Mouse (Mus musculus): ENCODE measurements around the gene Gstp3. TPM values are rescaled to one million over a fixed set of nuclear protein-coding genes. Genes with fewer than 3 reads are reported as not detected.

Gstp3 gene
- polyA plus RNA-seq, 1 experiment from 2014 or later, result not detected

DNA sequence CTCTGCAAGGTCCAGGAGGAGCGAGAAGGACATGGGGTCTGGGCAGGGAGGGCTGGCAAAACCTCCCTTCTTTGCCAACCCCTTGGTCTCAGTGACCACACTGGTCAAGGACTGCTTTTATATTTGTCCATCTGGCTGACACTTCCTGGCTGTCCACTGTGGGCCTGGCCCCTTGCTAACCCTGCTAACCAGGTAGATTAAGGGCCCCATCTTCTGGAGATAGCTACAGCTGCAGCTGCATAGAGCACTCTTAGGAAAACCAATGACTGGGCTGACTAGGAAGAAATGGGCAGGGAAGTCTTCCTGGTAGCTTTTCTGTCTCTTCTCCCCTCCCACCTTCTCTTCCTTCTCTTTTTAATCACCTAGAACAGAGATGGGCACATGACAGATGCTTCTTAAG lies 25.6 kb upstream of the Gstp3 start:
- Histone ChIP-seq H3K4me1 (ENCODE audit: control insufficient read depth, insufficient read depth, low read length) (no peaks in the 10 kb centered on the region), H3K27me3 (ENCODE audit: control insufficient read depth, insufficient read depth, low read length) (no peaks in the 10 kb centered on the region), H3K9ac (replicated peaks; ENCODE audit: low read length) (no peak overlapping the region), H3K9me3 (ENCODE audit: control insufficient read depth, low read length) (no peaks in the 10 kb centered on the region), H3K4me2 (ENCODE audit: low read length) (no peak overlapping the region), H3K36me3 (ENCODE audit: control insufficient read depth, insufficient read depth, low read length) (no peaks in the 10 kb centered on the region), H3K27ac (replicated peaks; ENCODE audit: low read depth, low read length) (no peak overlapping the region), H3K4me3 (replicated peaks; ENCODE audit: low read depth, low read length) (no peak overlapping the region)
- no peak for DNase-seq
- ATAC-seq (ENCODE audit: low FRiP score, low TSS enrichment), result no peak
- 94% methylated on average over 1 of the region's 1 CpGs for WGBS

DNA sequence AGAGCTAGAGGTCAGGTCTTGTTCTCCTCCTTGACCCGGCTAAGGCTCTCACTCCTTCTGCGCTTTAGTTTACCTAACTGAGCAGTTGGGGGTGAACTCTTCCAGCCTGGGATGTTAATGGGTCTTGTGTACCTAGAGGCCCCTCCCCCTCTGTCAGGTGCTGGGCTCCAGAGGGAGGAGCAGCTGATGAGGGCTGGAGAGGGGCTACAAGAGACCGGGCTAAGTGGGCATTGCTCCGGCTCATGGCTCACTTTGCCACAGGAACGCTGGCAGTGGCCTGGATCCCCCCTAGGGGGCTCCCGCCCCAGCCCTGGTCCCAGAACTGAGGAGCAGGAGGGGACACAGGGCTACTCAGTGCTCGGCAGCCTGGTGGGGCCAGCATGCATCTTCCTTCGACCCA lies 24.5 kb upstream of the Gstp3 start:
- Histone ChIP-seq H3K4me3 (replicated peaks; ENCODE audit: low read depth, low read length) (no peak overlapping the region), H3K4me1 (ENCODE audit: control insufficient read depth, insufficient read depth, low read length) (no peaks in the 10 kb centered on the region), H3K27ac (replicated peaks; ENCODE audit: low read depth, low read length) (no peak overlapping the region), H3K36me3 (ENCODE audit: control insufficient read depth, insufficient read depth, low read length) (no peaks in the 10 kb centered on the region), H3K4me2 (ENCODE audit: low read length) (no peak overlapping the region), H3K9me3 (ENCODE audit: control insufficient read depth, low read length) (no peaks in the 10 kb centered on the region), H3K9ac (replicated peaks; ENCODE audit: low read length) (no peak overlapping the region), H3K27me3 (ENCODE audit: control insufficient read depth, insufficient read depth, low read length) (no peaks in the 10 kb centered on the region)
- ATAC-seq (ENCODE audit: low FRiP score, low TSS enrichment) (no peak), DNase-seq (no peak)
- whole genome bisulfite sequencing, result 26% methylated on average over 8 of the region's 8 CpGs

DNA sequence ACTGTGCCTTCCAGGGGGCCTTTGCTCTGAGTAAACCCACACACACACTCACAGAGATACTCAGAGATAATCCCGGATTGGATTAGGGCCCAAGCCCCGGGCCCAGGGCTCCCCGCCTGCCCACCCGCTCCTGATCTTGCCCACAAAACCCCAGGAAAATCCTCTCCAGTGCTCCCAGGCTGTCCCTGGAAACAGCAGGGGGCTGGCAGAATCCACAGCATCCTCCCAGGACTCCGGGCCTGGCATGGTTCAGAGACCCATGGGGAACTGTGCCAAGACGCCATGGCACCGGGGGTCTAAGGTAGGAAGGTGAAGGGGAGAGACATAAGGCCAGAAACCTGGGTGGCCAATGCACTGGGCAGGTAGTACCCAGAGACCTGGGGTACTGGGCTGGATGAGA lies 23.9 kb upstream of the Gstp3 start:
- 73% methylated on average over 7 of the region's 7 CpGs for WGBS
- H3K4me1 ChIP-seq (ENCODE audit: control insufficient read depth, insufficient read depth, low read length), result no peaks in the 10 kb centered on the region
- H3K27me3 ChIP-seq (ENCODE audit: control insufficient read depth, insufficient read depth, low read length), result no peaks in the 10 kb centered on the region
- ATAC-seq (ENCODE audit: low FRiP score, low TSS enrichment) (no peak), DNase-seq (no peak)
- H3K27ac ChIP-seq (replicated peaks; ENCODE audit: low read depth, low read length), result no peak overlapping the region
- H3K9me3 ChIP-seq (ENCODE audit: control insufficient read depth, low read length), result no peaks in the 10 kb centered on the region
- H3K9ac ChIP-seq (replicated peaks; ENCODE audit: low read length), result no peak overlapping the region
- H3K4me2 ChIP-seq (ENCODE audit: low read length), result no peak overlapping the region
- no peak overlapping the region for H3K4me3 ChIP-seq (replicated peaks; ENCODE audit: low read depth, low read length)
- H3K36me3 ChIP-seq (ENCODE audit: control insufficient read depth, insufficient read depth, low read length), result no peaks in the 10 kb centered on the region

DNA sequence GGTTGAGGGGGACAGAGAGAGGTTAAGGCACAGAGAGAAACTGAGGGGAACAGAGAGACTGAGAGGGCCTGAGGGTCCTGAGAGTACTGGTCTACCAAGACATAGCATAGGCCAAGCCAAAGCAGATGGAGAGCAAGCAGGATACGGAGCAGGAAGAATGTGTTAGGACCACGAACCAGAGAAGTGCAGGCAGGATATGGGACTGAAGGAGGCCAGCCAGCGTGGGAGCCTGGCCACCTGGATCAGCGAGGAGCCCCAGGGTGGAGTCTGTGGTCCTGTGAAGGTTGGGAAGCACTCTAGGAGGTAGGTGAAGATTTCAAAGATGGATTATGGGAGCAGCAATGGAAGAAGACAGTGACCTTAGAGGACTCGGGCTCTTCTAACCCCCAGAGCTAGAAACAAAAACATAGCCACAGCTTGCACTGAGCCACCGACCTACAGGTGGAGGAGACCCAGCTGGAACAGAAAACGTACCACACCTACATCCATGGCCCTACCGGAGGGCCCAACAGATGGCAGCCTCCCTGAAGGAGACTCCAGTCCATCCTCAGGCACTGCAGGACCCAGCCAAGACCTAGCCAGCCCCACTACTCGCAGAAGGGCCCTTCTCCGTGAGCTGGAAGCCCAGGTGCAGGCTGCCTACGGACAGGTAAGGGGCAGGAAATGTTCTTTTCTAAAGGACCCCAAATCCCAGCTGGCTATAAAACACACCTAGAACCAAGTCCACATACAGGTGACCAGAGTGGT lies 23.0 kb upstream of the Gstp3 start:
- DNase-seq (no peak), ATAC-seq (ENCODE audit: low FRiP score, low TSS enrichment) (no peak)
- Histone ChIP-seq H3K27me3 (ENCODE audit: control insufficient read depth, insufficient read depth, low read length) (no peaks in the 10 kb centered on the region), H3K27ac (replicated peaks; ENCODE audit: low read depth, low read length) (no peak overlapping the region), H3K4me3 (replicated peaks; ENCODE audit: low read depth, low read length) (no peak overlapping the region), H3K4me1 (ENCODE audit: control insufficient read depth, insufficient read depth, low read length) (no peaks in the 10 kb centered on the region), H3K9me3 (ENCODE audit: control insufficient read depth, low read length) (no peaks in the 10 kb centered on the region), H3K9ac (replicated peaks; ENCODE audit: low read length) (no peak overlapping the region), H3K4me2 (ENCODE audit: low read length) (no peak overlapping the region), H3K36me3 (ENCODE audit: control insufficient read depth, insufficient read depth, low read length) (no peaks in the 10 kb centered on the region)
- WGBS, result 85% methylated on average over 11 of the region's 11 CpGs

DNA sequence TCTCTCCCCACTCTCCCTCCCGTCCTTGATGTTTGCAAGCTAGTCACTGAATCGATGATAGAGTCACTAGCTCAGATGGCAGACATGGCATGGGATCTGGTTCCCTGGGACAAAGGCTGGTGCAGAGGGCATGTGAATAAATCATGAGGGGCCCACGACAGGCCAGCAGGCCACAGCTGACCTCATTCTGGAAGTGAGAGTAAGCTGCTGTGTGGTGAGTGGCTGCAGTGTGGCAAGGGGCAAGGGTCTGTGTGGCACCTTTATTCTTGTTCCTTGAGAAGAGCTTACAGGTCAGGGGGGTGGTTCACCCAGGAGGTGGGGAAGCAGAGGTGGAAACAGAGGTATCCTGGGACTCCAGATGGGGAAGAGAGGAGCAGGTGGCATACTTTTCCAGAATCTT lies 22.0 kb upstream of the Gstp3 start, which contains the start of gene Cabp2:
Cabp2 (plus strand) TSS at position 185 of the 400 bp plus-strand sequence.
- Histone ChIP-seq H3K4me1 (ENCODE audit: control insufficient read depth, insufficient read depth, low read length) (no peaks in the 10 kb centered on the region), H3K27ac (replicated peaks; ENCODE audit: low read depth, low read length) (no peak within 1 kb of the TSS), H3K4me2 (ENCODE audit: low read length) (no peak within 1 kb of the TSS), H3K9ac (replicated peaks; ENCODE audit: low read length) (no peak within 1 kb of the TSS), H3K4me3 (replicated peaks; ENCODE audit: low read depth, low read length) (no peak within 1 kb of the TSS), H3K9me3 (ENCODE audit: control insufficient read depth, low read length) (no peaks in the 10 kb centered on the region), H3K36me3 (ENCODE audit: control insufficient read depth, insufficient read depth, low read length) (no peaks in the 10 kb centered on the region), H3K27me3 (ENCODE audit: control insufficient read depth, insufficient read depth, low read length) (no peaks in the 10 kb centered on the region)
- DNase-seq, result no peak
- 54% methylated on average over 3 of the region's 3 CpGs for WGBS
- ATAC-seq (ENCODE audit: low FRiP score, low TSS enrichment), result no peak

DNA sequence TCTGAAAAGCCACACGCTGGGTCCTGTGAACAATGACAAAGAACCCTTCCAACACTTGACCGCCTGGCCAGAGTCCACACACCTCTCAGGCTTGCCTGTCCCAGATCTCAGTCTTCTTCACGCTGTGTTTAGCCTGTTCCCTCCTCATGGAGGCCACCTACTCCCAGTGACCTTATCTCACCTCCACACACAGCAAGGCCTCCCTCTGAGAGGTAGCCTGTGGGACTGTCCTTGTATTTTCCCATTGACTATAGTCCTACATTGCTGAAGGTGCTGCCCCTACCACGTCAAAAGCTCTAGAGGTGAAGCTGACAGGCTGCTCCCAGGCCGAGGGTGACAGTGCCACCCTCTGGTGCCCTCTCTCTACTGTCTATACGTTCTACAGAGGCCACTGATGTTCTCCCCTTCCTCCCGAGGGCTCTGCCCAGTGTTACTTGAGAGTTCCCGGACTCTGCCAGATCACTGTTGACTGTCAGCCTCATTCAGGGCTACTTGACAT lies 21.2 kb upstream of the Gstp3 start:
- H3K9ac ChIP-seq (replicated peaks; ENCODE audit: low read length), result no peak overlapping the region
- 68% methylated on average over 8 of the region's 8 CpGs for WGBS
- no peaks in the 10 kb centered on the region for H3K36me3 ChIP-seq (ENCODE audit: control insufficient read depth, insufficient read depth, low read length)
- DNase-seq, result no peak
- no peaks in the 10 kb centered on the region for H3K9me3 ChIP-seq (ENCODE audit: control insufficient read depth, low read length)
- H3K27ac ChIP-seq (replicated peaks; ENCODE audit: low read depth, low read length), result no peak overlapping the region
- H3K27me3 ChIP-seq (ENCODE audit: control insufficient read depth, insufficient read depth, low read length), result no peaks in the 10 kb centered on the region
- no peak overlapping the region for H3K4me2 ChIP-seq (ENCODE audit: low read length)
- ATAC-seq (ENCODE audit: low FRiP score, low TSS enrichment), result no peak
- H3K4me1 ChIP-seq (ENCODE audit: control insufficient read depth, insufficient read depth, low read length), result no peaks in the 10 kb centered on the region
- H3K4me3 ChIP-seq (replicated peaks; ENCODE audit: low read depth, low read length), result no peak overlapping the region

DNA sequence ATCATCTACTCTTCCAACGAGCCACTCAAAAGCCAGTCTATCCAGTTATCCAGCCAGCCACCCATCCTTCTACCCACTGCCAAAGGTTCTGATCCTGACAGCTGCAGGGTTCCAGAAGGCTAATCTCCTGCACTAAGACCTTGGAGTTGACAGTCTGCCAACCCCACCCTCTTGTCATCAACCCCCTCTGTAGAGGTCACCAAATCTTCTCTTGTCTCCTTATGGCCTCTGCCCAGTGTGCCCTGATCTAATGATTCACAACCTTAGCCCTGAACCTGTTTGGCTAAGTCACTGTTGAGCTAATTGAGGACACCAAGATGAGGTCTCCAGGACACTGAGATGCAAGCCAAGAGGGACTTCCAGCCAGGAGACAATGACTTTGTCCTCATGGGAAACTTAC lies 20.2 kb upstream of the Gstp3 start:
- no peak for DNase-seq
- Histone ChIP-seq H3K27me3 (ENCODE audit: control insufficient read depth, insufficient read depth, low read length) (no peaks in the 10 kb centered on the region), H3K9me3 (ENCODE audit: control insufficient read depth, low read length) (no peaks in the 10 kb centered on the region), H3K36me3 (ENCODE audit: control insufficient read depth, insufficient read depth, low read length) (no peaks in the 10 kb centered on the region), H3K9ac (replicated peaks; ENCODE audit: low read length) (no peak overlapping the region), H3K27ac (replicated peaks; ENCODE audit: low read depth, low read length) (no peak overlapping the region), H3K4me1 (ENCODE audit: control insufficient read depth, insufficient read depth, low read length) (no peaks in the 10 kb centered on the region), H3K4me2 (ENCODE audit: low read length) (no peak overlapping the region), H3K4me3 (replicated peaks; ENCODE audit: low read depth, low read length) (no peak overlapping the region)
- no peak for ATAC-seq (ENCODE audit: low FRiP score, low TSS enrichment)
- WGBS, result 75% methylated on average over 1 of the region's 1 CpGs

DNA sequence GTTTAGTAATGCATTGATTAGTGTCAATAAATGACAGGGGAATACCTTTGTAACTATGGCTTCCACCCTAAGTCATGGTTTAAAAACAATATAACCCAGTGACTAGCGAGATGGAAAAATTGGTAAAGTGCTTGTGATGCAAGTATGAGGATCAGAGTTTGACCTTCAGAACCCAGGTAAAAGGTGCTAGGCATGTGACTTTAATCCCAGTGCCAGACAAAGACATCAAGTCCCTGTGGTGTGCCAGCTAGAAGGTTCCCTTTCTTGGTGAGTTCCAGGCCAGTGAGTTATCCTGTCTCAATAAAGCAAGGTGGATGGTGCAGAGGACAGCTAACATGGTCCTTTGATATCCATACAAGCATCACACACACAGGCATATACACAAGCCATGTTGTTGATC lies 16.2 kb upstream of the Gstp3 start:
- DNase-seq (no peak), ATAC-seq (ENCODE audit: low FRiP score, low TSS enrichment) (no peak)
- Histone ChIP-seq H3K9me3 (ENCODE audit: control insufficient read depth, low read length) (no peaks in the 10 kb centered on the region), H3K4me3 (replicated peaks; ENCODE audit: low read depth, low read length) (no peak overlapping the region), H3K4me1 (ENCODE audit: control insufficient read depth, insufficient read depth, low read length) (no peaks in the 10 kb centered on the region), H3K9ac (replicated peaks; ENCODE audit: low read length) (no peak overlapping the region), H3K27me3 (ENCODE audit: control insufficient read depth, insufficient read depth, low read length) (no peaks in the 10 kb centered on the region), H3K36me3 (ENCODE audit: control insufficient read depth, insufficient read depth, low read length) (no peaks in the 10 kb centered on the region), H3K27ac (replicated peaks; ENCODE audit: low read depth, low read length) (no peak overlapping the region), H3K4me2 (ENCODE audit: low read length) (no peak overlapping the region)
- WGBS, result 85% methylated on average over 1 of the region's 1 CpGs

DNA sequence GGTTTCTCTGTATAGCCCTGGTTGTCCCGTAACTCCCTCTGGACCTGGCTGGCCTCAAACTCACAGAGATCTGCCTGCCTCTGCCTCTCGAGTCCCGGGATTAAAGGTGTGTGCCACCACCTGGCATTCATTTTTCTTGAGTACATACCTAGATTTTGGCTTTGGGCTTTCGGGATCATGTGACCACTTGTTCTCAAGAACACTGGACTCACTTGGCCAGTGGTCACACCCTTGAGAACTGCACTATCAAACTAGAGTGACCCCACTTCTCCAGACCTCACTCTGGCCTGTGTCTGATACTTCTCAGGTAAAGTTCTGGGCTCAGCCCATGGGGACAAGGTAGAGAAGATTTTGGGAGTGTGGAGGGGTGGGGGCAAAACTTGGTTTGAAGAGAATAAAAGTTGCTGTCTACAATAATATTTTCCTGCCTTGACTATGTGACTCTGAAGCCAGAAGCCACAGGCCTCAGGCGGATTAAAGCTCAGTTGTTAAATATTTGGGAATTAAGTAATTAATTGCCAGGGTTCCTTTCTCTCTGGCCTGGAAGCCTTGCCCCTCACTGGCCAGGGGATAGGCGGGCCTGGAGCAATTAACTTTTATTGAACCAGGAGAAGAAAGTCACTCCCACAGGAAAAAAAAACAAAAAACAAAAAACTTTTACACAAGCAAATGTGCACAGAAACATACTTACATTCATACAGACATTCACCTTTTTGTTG lies 13.5 kb upstream of the Gstp3 start:
- ATAC-seq (ENCODE audit: low FRiP score, low TSS enrichment) (no peak), DNase-seq (no peak)
- Histone ChIP-seq H3K9ac (replicated peaks; ENCODE audit: low read length) (no peak overlapping the region), H3K36me3 (ENCODE audit: control insufficient read depth, insufficient read depth, low read length) (no peaks in the 10 kb centered on the region), H3K27me3 (ENCODE audit: control insufficient read depth, insufficient read depth, low read length) (no peaks in the 10 kb centered on the region), H3K4me1 (ENCODE audit: control insufficient read depth, insufficient read depth, low read length) (no peaks in the 10 kb centered on the region), H3K9me3 (ENCODE audit: control insufficient read depth, low read length) (no peaks in the 10 kb centered on the region), H3K4me3 (replicated peaks; ENCODE audit: low read depth, low read length) (no peak overlapping the region), H3K4me2 (ENCODE audit: low read length) (no peak overlapping the region), H3K27ac (replicated peaks; ENCODE audit: low read depth, low read length) (no peak overlapping the region)
- 84% methylated on average over 6 of the region's 6 CpGs for WGBS

Data from midbrain, embryonic 14.5 days (tissue).